Mouse (Mus musculus) liver, embryonic 15.5 days (tissue): Measurements from ENCODE around the gene Ckap2l. TPM values are rescaled to one million over a fixed set of nuclear protein-coding genes. Genes with fewer than 3 reads are reported as not detected.
A peak's percentile ranks its signal among the peaks of the same experiment; 100 is the strongest.

Source experiments
- ATAC-seq: fragments of 200-750 bp; cut with Nextera tagmentation; 2 replicates; pipeline ENCODE4 v1.8.0; 2017; ENCODE audit warnings: moderate number of reproducible peaks, mild to moderate bottlenecking, moderate library complexity; ENCODE audit not compliant: insufficient read depth
- H3K27ac ChIP-seq: fragments of 300-500 bp; sonication (generic); replicated peaks from 2 replicates; pipeline ENCODE4 v1.5.1; 2015; ENCODE audit warnings: mild to moderate bottlenecking, inconsistent platforms
- H3K27me3 ChIP-seq: fragments of 300-500 bp; sonication (generic); 2 replicates; pipeline ENCODE4 v1.6.1; 2015; ENCODE audit warnings: mild to moderate bottlenecking, inconsistent platforms
- H3K36me3 ChIP-seq: fragments of 300-500 bp; sonication (generic); replicated peaks from 2 replicates; pipeline ENCODE4 v1.6.1; 2015; ENCODE audit warnings: moderate library complexity, mild to moderate bottlenecking, inconsistent platforms
- H3K4me1 ChIP-seq: fragments of 300-500 bp; sonication (generic); replicated peaks from 2 replicates; pipeline ENCODE4 v1.6.1; 2015; ENCODE audit warnings: inconsistent platforms
- H3K4me2 ChIP-seq: fragments of 300-500 bp; sonication (generic); 2 replicates; pipeline ENCODE4 v1.6.1; 2015; ENCODE audit warnings: moderate library complexity, mild to moderate bottlenecking, inconsistent platforms
- H3K4me3 ChIP-seq: fragments of 300-500 bp; sonication (generic); replicated peaks from 2 replicates; pipeline ENCODE4 v1.5.1; 2015; ENCODE audit warnings: mild to moderate bottlenecking, inconsistent platforms
- H3K9ac ChIP-seq: fragments of 300-500 bp; sonication (generic); 2 replicates; pipeline ENCODE4 v1.6.1; 2015; ENCODE audit warnings: moderate library complexity, mild to moderate bottlenecking, inconsistent platforms
- H3K9me3 ChIP-seq: fragments of 300-500 bp; sonication (generic); replicated peaks from 2 replicates; pipeline ENCODE4 v1.6.1; 2016; ENCODE audit warnings: inconsistent platforms
- WGBS: fragments of 180-500 bp; shearing (Covaris S2); methylation state at CpG from one replicate; pipeline ENCODE4 v1.1.7; 2015; ENCODE audit warnings: mixed read lengths; ENCODE audit not compliant: insufficient replicate concordance; 5-methylcytosine and 5-hydroxymethylcytosine counted together
- polyA plus RNA-seq: library from polyadenylated mRNA; unstranded; fragments of >200 nt; fragmentation: Nextera tagmentation; extraction: Ambion mirVana; gene quantifications from 2 replicates; pipeline ENCODE4 v1.2.1, GENCODE M21; 2015

Gene Ckap2l
- polyA plus RNA-seq, 1 experiment from 2014 or later = 26.7 TPM

GRCm38 (mm10) chr2:129233803-129234477 is 63.1 kb downstream of the Ckap2l start:
- H3K9ac ChIP-seq = peak overlapping the region; percentile 65
- peaks cover 75% of the 10 kb centered on the region for H3K4me1 ChIP-seq
- no peaks in the 10 kb centered on the region for H3K27me3 ChIP-seq
- H3K36me3 ChIP-seq = no peaks in the 10 kb centered on the region
- H3K9me3 ChIP-seq = no peaks in the 10 kb centered on the region
- 24% methylated on average over 9 of the region's 9 CpGs for WGBS
- H3K4me2 ChIP-seq = peak overlapping the region; percentile 65
- ATAC-seq = peak; percentile 69
- H3K4me3 ChIP-seq = peak overlapping the region; percentile 44
- peak overlapping the region; percentile 92 for H3K27ac ChIP-seq

- H3K9ac ChIP-seq = peak overlapping the region; percentile 65
- peak overlapping the region; percentile 44 for H3K4me3 ChIP-seq
- H3K27me3 ChIP-seq = no peaks in the 10 kb centered on the region
- H3K9me3 ChIP-seq = no peaks in the 10 kb centered on the region
- ATAC-seq = no peak
- H3K4me2 ChIP-seq = peak overlapping the region; percentile 65
- H3K4me1 ChIP-seq = peaks cover 78% of the 10 kb centered on the region
- no peaks in the 10 kb centered on the region for H3K36me3 ChIP-seq
- WGBS = 35% methylated on average over 1 of the region's 1 CpGs
- H3K27ac ChIP-seq = peak overlapping the region; percentile 92
Measured at GRCm38 (mm10) chr2:129233218-129233617, 63.8 kb downstream of the Ckap2l start.

- peak overlapping the region; percentile 65 for H3K4me2 ChIP-seq
- ATAC-seq = peak; percentile 36
Measured at GRCm38 (mm10) chr2:129232484-129232883, 64.5 kb downstream of the Ckap2l start.

GRCm38 (mm10) chr2:129232023-129232422 is 65.0 kb downstream of the Ckap2l start:
- H3K27ac ChIP-seq = peak overlapping the region; percentile 92
- 47% methylated on average over 4 of the region's 4 CpGs for WGBS
- no peak overlapping the region for H3K4me3 ChIP-seq
- H3K27me3 ChIP-seq = no peaks in the 10 kb centered on the region
- no peak overlapping the region for H3K4me2 ChIP-seq
- H3K4me1 ChIP-seq = peaks cover 81% of the 10 kb centered on the region
- no peaks in the 10 kb centered on the region for H3K9me3 ChIP-seq
- H3K36me3 ChIP-seq = no peaks in the 10 kb centered on the region
- H3K9ac ChIP-seq = 0 out of 2 replicates have a peak overlapping the region, but pooled peaks have one; percentile 39
- ATAC-seq = no peak

More at GRCm38 (mm10) chr2:129232484-129232883, 64.5 kb downstream of the Ckap2l start:
- Histone ChIP-seq H3K9me3 (no peaks in the 10 kb centered on the region), H3K36me3 (no peaks in the 10 kb centered on the region), H3K9ac (peak overlapping the region; percentile 65), H3K27ac (peak overlapping the region; percentile 92), H3K4me3 (0 out of 2 replicates have a peak overlapping the region, but pooled peaks have one; percentile 44), H3K4me1 (peaks cover 80% of the 10 kb centered on the region), H3K27me3 (no peaks in the 10 kb centered on the region)
- WGBS = 69% methylated on average over 9 of the region's 9 CpGs

- peak overlapping the region; percentile 40 for H3K4me3 ChIP-seq
- H3K9ac ChIP-seq = 0 out of 2 replicates have a peak overlapping the region, but pooled peaks have one; percentile 39
- ATAC-seq = no peak
- no peaks in the 10 kb centered on the region for H3K9me3 ChIP-seq
- 80% methylated on average over 7 of the region's 7 CpGs for WGBS
- no peaks in the 10 kb centered on the region for H3K27me3 ChIP-seq
- peaks cover 88% of the 10 kb centered on the region for H3K4me1 ChIP-seq
- H3K27ac ChIP-seq = peak overlapping the region; percentile 99
- H3K36me3 ChIP-seq = no peaks in the 10 kb centered on the region
- H3K4me2 ChIP-seq = peak overlapping the region; percentile 65
Measured at GRCm38 (mm10) chr2:129229316-129229715, 67.7 kb downstream of the Ckap2l start.

GRCm38 (mm10) chr2:129228571-129228970 is 68.4 kb downstream of the Ckap2l start:
- no peaks in the 10 kb centered on the region for H3K36me3 ChIP-seq
- H3K4me2 ChIP-seq = peak overlapping the region; percentile 65
- no peaks in the 10 kb centered on the region for H3K9me3 ChIP-seq
- ATAC-seq = no peak
- peak overlapping the region; percentile 40 for H3K4me3 ChIP-seq
- peak overlapping the region; percentile 39 for H3K9ac ChIP-seq
- no peaks in the 10 kb centered on the region for H3K27me3 ChIP-seq
- 79% methylated on average over 4 of the region's 4 CpGs for WGBS
- peaks cover 89% of the 10 kb centered on the region for H3K4me1 ChIP-seq
- H3K27ac ChIP-seq = peak overlapping the region; percentile 99

GRCm38 (mm10) chr2:129227709-129228108 is 69.3 kb downstream of the Ckap2l start:
- Histone ChIP-seq H3K9me3 (no peaks in the 10 kb centered on the region), H3K4me1 (peaks cover 86% of the 10 kb centered on the region), H3K9ac (peak overlapping the region; percentile 71), H3K4me3 (peak overlapping the region; percentile 40), H3K27me3 (no peaks in the 10 kb centered on the region), H3K4me2 (peak overlapping the region; percentile 65), H3K36me3 (no peaks in the 10 kb centered on the region), H3K27ac (peak overlapping the region; percentile 99)
- WGBS = 21% methylated on average over 6 of the region's 7 CpGs
- ATAC-seq = peak; percentile 86

- Histone ChIP-seq H3K9me3 (no peaks in the 10 kb centered on the region), H3K4me2 (peak overlapping the region; percentile 65), H3K9ac (peak overlapping the region; percentile 71), H3K4me1 (peaks cover 79% of the 10 kb centered on the region), H3K36me3 (no peaks in the 10 kb centered on the region), H3K27ac (peak overlapping the region; percentile 99), H3K4me3 (0 out of 2 replicates have a peak overlapping the region, but pooled peaks have one; percentile 40), H3K27me3 (no peaks in the 10 kb centered on the region)
- WGBS = 44% methylated on average over 7 of the region's 7 CpGs
- ATAC-seq = peak; percentile 14
Measured at GRCm38 (mm10) chr2:129227011-129227529, 69.9 kb downstream of the Ckap2l start.

- Histone ChIP-seq H3K4me3 (peak overlapping the region; percentile 45), H3K9me3 (no peaks in the 10 kb centered on the region), H3K27me3 (no peaks in the 10 kb centered on the region), H3K36me3 (no peaks in the 10 kb centered on the region), H3K4me2 (peak overlapping the region; percentile 65), H3K9ac (peak overlapping the region; percentile 71), H3K27ac (peak overlapping the region; percentile 99), H3K4me1 (peaks cover 77% of the 10 kb centered on the region)
- 14% methylated on average over 11 of the region's 11 CpGs for WGBS
- peak; percentile 91 for ATAC-seq
Measured at GRCm38 (mm10) chr2:129226296-129226851, 70.6 kb downstream of the Ckap2l start.

- Histone ChIP-seq H3K4me1 (peaks cover 80% of the 10 kb centered on the region), H3K4me3 (peak overlapping the region; percentile 45), H3K27me3 (no peaks in the 10 kb centered on the region), H3K36me3 (no peaks in the 10 kb centered on the region), H3K9me3 (no peaks in the 10 kb centered on the region), H3K4me2 (peak overlapping the region; percentile 65), H3K27ac (peak overlapping the region; percentile 99), H3K9ac (peak overlapping the region; percentile 63)
- WGBS = 79% methylated on average over 17 of the region's 17 CpGs
- ATAC-seq = no peak
Measured at GRCm38 (mm10) chr2:129225251-129225819, 71.7 kb downstream of the Ckap2l start.

- Histone ChIP-seq H3K4me3 (no peak overlapping the region), H3K36me3 (no peaks in the 10 kb centered on the region), H3K27me3 (no peaks in the 10 kb centered on the region), H3K9me3 (no peaks in the 10 kb centered on the region), H3K4me1 (peaks cover 78% of the 10 kb centered on the region), H3K9ac (peak overlapping the region; percentile 19; the same call in 1 of the 2 replicates), H3K27ac (peak overlapping the region; percentile 99), H3K4me2 (no peak overlapping the region)
- 70% methylated on average over 4 of the region's 4 CpGs for WGBS
- no peak for ATAC-seq
Measured at GRCm38 (mm10) chr2:129224178-129224577, 72.8 kb downstream of the Ckap2l start.
